Mouse (Mus musculus): Measurements from ENCODE around the gene Mis18a.

- TF ChIP-seq POLR2A (IDR thresholded peaks at IDR 0.05; ENCODE audit: borderline replicate concordance, control insufficient read depth, low read depth, low read length) (no peak), CTCF (IDR thresholded peaks at IDR 0.05; ENCODE audit: control insufficient read depth, insufficient read depth, low read length) (no peak)
Observed at GRCm38 (mm10) chr16:90695121-90695520, 32.1 kb downstream of the Mis18a start.
